ENCODE assay signal across 8 mouse cellular contexts in the genomic region with DNA sequence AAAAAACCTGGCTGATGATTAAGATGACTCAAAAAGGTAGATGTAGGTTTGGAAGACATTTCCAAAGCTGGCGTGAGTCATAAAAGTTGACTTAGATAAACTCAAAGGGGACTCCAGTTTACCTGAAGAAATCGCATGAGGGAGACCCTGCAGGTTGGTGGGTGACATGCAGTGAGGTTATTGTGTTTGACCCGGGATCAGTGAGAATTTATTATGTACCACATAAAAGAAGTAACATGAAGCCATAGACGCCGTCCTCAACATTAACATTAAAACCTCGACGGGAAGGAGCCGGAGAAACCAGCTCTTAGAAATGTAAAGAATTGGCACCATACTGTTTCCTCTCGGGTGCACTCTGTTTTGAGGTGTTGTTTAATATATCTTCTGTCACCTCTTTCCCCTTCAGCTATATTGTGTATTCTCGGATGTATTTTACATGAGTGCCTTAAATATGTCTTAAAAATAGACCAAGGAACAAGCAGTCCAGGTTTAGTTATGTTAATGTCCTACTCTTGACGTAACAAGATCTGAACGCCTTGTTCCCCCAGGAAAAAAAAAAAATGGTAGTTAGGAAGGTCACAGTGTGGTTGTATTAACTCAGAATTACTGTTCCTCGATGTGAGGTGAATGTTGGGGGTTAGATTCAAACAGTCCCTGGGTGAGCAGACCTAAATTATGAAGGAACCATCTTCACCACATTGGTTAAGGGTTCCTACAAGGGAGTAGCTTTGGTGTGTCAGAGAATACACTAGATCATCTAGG. TPM values are rescaled to one million over a fixed set of nuclear protein-coding genes. Genes with fewer than 3 reads are reported as not detected.
DNase-seq lines count a peak whose midpoint lies in the region; ATAC-seq and TF ChIP-seq lines count a peak whose summit lies in the region.

No protein-coding gene starts in this region.

- H3K36me3 ChIP-seq in heart, embryonic 13.5 days, result no peaks in the 10 kb centered on the region
- no peaks in the 10 kb centered on the region for H3K36me3 ChIP-seq in G1E (replicated peaks)
- no peaks in the 10 kb centered on the region for H3K36me3 ChIP-seq in forebrain, embryonic 12.5 days (replicated peaks)
- no peaks in the 10 kb centered on the region for H3K36me3 ChIP-seq in liver, embryonic 15.5 days (replicated peaks)

- WGBS in heart, embryonic 13.5 days, result 16% methylated on average over 13 of the region's 13 CpGs
- WGBS in forebrain, embryonic 12.5 days, result 22% methylated on average over 13 of the region's 13 CpGs
- WGBS in liver, embryonic 15.5 days (ENCODE audit: insufficient replicate concordance), result 32% methylated on average over 13 of the region's 13 CpGs

- peak overlapping the region; percentile 88 for H3K4me2 ChIP-seq in heart, embryonic 13.5 days
- H3K4me2 ChIP-seq in forebrain, embryonic 12.5 days, result peak overlapping the region; percentile 66
- peak overlapping the region; percentile 98 for H3K4me2 ChIP-seq in liver, embryonic 15.5 days

- no peak for TF ChIP-seq CTCF in G1E (IDR thresholded peaks at IDR 0.05; ENCODE audit: low read depth, low read length)

- no peak for DNase-seq in heart, adult 11 months
- no peak for DNase-seq in G1E (ENCODE audit: low spot score)
- DNase-seq in spleen, adult 18-20 months, result no peak
- no peak for DNase-seq in gastrocnemius, adult 8-10 months (ENCODE audit: low spot score in 2 of 2)
- no peak for DNase-seq in spleen, adult 12 weeks (ENCODE audit: low spot score)

- ATAC-seq in heart, embryonic 13.5 days (ENCODE audit: extremely low read depth, insufficient number of reproducible peaks, low FRiP score, low TSS enrichment), result no peak
- no peak for ATAC-seq in G1E (ENCODE audit: extremely low read depth, insufficient number of reproducible peaks, low FRiP score, poor library complexity, severe bottlenecking)
- no peak for ATAC-seq in forebrain, embryonic 12.5 days (ENCODE audit: low FRiP score)
- ATAC-seq in liver, embryonic 15.5 days (ENCODE audit: insufficient read depth), result no peak

- H3K27me3 ChIP-seq in heart, embryonic 13.5 days (replicated peaks), result no peaks in the 10 kb centered on the region
- H3K27me3 ChIP-seq in G1E (ENCODE audit: insufficient read depth, low read length), result peaks cover 16% of the 10 kb centered on the region
- no peaks in the 10 kb centered on the region for H3K27me3 ChIP-seq in forebrain, embryonic 12.5 days
- H3K27me3 ChIP-seq in liver, embryonic 15.5 days, result peaks cover 3% of the 10 kb centered on the region; the same call in 1 of the 2 replicates

- peaks cover 39% of the 10 kb centered on the region for H3K4me1 ChIP-seq in heart, embryonic 13.5 days
- H3K4me1 ChIP-seq in G1E (ENCODE audit: insufficient read depth, low read depth, low read length), result peaks cover 13% of the 10 kb centered on the region
- peaks cover 7% of the 10 kb centered on the region for H3K4me1 ChIP-seq in forebrain, embryonic 12.5 days
- H3K4me1 ChIP-seq in liver, embryonic 15.5 days (replicated peaks), result peaks cover 29% of the 10 kb centered on the region

- peak overlapping the region; percentile 87 for H3K4me3 ChIP-seq in heart, embryonic 13.5 days
- H3K4me3 ChIP-seq in G1E (ENCODE audit: low read depth, low read length), result peak overlapping the region; percentile 93
- peak overlapping the region; percentile 83 for H3K4me3 ChIP-seq in forebrain, embryonic 12.5 days (replicated peaks)
- peak overlapping the region; percentile 79 for H3K4me3 ChIP-seq in liver, embryonic 15.5 days (replicated peaks)

- no peaks in the 10 kb centered on the region for H3K9me3 ChIP-seq in heart, embryonic 13.5 days
- no peaks in the 10 kb centered on the region for H3K9me3 ChIP-seq in G1E (replicated peaks)
- H3K9me3 ChIP-seq in forebrain, embryonic 12.5 days, result no peaks in the 10 kb centered on the region
- no peaks in the 10 kb centered on the region for H3K9me3 ChIP-seq in liver, embryonic 15.5 days (replicated peaks)

- peak overlapping the region; percentile 95 for H3K9ac ChIP-seq in heart, embryonic 13.5 days
- H3K9ac ChIP-seq in forebrain, embryonic 12.5 days, result peak overlapping the region; percentile 82
- peak overlapping the region; percentile 73; the same call in 1 of the 2 replicates for H3K9ac ChIP-seq in liver, embryonic 15.5 days

- H3K27ac ChIP-seq in heart, embryonic 13.5 days (replicated peaks), result peak overlapping the region; percentile 97
- H3K27ac ChIP-seq in forebrain, embryonic 12.5 days, result no peak overlapping the region
- no peak overlapping the region for H3K27ac ChIP-seq in liver, embryonic 15.5 days (replicated peaks)

RNA-seq across cellular contexts. Expression of gene Usp53, which starts 1.1 kb away (rescaled TPM):
- 6.6 and 8.2 TPM in 2 replicates for polyA plus RNA-seq in heart, embryonic 13.5 days (2015; fragmentation: Nextera tagmentation; extraction: Ambion mirVana)
- total RNA-seq in G1E (2014; fragmentation: Nextera tagmentation) (13.6 and 18.0 TPM in 2 replicates), G1E (2017) (8.0 and 9.6 TPM in 2 replicates)
- 0.25 and 0.46 TPM in 2 replicates for polyA plus RNA-seq in G1E (2012)
- polyA plus RNA-seq in forebrain, embryonic 12.5 days (2016; fragmentation: Nextera tagmentation; extraction: Ambion mirVana), result 6.2 and 6.5 TPM in 2 replicates
- 2.2 and 3.7 TPM in 2 replicates for polyA plus RNA-seq in liver, embryonic 15.5 days (2015; fragmentation: Nextera tagmentation; extraction: Ambion mirVana)
- 10 to 100 TPM in 2 of 4 experiments, 1 to 10 TPM in 2; 8.0 to 14.5 (median 10.0) TPM for total RNA-seq in gastrocnemius, adult 8-10 months (2022)

RNA-seq across cellular contexts. Expression of gene Myoz2, which starts 49.5 kb away (rescaled TPM):
- 166 and 204 TPM in 2 replicates for polyA plus RNA-seq in heart, embryonic 13.5 days (2015; fragmentation: Nextera tagmentation; extraction: Ambion mirVana)
- total RNA-seq in G1E (2014; fragmentation: Nextera tagmentation) (not detected in 2 replicates), G1E (2017) (0.12 and 0.22 TPM in 2 replicates)
- polyA plus RNA-seq in G1E (2012), result not detected in 2 replicates
- not detected in 2 replicates for polyA plus RNA-seq in forebrain, embryonic 12.5 days (2016; fragmentation: Nextera tagmentation; extraction: Ambion mirVana)
- 2.2 and 2.8 TPM in 2 replicates for polyA plus RNA-seq in liver, embryonic 15.5 days (2015; fragmentation: Nextera tagmentation; extraction: Ambion mirVana)
- 100 to 1,000 TPM; 244 to 301 (median 265) TPM for total RNA-seq in gastrocnemius, adult 8-10 months (2022)

Comparison
In these comparisons a context has a peak if more than half of its experiments do, and no peak if none do; other contexts are left out.
1. RNA of gene Myoz2, which starts 49.5 kb away (polyA plus RNA-seq): 166 to 204 TPM in heart, embryonic 13.5 days; 2.2 to 2.8 TPM in liver, embryonic 15.5 days, not detected in forebrain, embryonic 12.5 days and not detected in G1E; every median in the first group is over 10 times any median in the second.
2. Peak in every context shown above with its lines, with median percentiles within 50 percentile points of each other: H3K4me2 ChIP-seq, H3K4me3 ChIP-seq and H3K9ac ChIP-seq.